Mouse (Mus musculus) CD4-positive, CD25-positive, alpha-beta regulatory T cell, adult 4 months (primary cell): ENCODE measurements around the gene Slc6a9. TPM values are rescaled to one million over a fixed set of nuclear protein-coding genes. Genes with fewer than 3 reads are reported as not detected.

Experiments used
- ATAC-seq: one replicate; pipeline ENCODE4 v1.8.0; 2017
- polyA plus RNA-seq, 2 experiments: library from polyadenylated mRNA; unstranded; fragments of 100-300 nt; shearing (Covaris generic); gene quantifications; one replicate each; pipeline ENCODE4 v1.2.1; 2017

The Slc6a9 gene
- polyA plus RNA-seq, 2 experiments from 2014 or later, result 1.0 TPM; not detected in 1

DNA sequence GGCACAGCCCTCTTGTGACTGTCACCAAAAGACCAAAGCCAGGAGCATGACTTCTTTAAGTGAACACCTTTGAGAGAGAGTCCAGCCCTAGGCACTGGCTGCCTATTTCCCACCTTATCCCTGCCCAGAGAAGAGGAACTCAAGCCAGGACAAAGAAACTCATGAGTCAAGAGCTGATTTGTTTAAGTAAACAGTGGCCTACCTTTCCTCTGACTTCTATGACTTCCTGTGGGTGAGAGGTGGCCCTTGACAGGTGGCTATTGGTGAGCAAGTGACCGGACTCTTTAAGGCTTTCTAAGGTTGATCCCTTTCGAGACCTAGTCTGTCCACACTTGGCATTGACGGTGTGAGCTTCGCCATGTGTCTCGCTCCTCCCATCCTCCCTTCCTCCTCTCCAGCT, 6.5 kb downstream of the Slc6a9 start:
- no peak for ATAC-seq

DNA sequence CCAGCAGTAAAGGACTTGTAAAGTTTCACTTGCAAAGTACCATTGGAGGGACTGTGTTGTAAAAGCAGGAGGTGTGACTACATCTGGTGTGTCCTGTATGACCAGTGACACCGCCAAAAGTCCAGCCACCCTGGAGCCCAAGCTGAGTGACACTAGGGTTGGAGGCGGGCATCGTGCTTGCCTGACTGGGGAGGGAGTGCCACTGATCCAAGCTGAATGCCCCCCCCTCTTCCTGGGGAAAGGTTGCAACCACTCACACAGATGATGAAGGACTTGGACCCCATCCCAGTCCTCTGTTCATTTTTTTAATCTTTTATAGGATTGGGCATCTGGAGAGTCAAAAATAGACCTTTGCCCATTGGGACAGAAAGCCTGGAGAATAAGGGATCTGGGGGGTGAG, 7.3 kb downstream of the Slc6a9 start:
- ATAC-seq, result no peak

DNA sequence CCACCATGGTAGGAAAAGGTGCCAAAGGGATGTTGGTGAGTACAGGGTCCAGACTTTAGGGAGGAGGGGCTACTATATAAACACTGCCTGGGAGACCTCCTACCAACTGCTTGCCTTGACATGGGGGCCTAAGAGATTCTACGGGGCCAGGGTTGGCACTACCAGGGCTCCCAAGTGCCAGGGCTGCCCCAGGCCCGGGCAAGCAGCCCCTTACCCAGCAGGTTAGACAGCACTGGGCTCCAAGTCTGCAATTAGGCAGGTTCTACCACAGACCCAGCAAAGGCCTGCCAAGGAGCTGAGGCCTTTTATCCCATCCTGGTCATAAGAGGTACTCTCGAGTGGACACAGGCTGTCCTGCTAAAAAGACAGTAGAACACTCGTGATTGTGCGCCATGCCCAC, 8.8 kb downstream of the Slc6a9 start:
- ATAC-seq, result no peak

DNA sequence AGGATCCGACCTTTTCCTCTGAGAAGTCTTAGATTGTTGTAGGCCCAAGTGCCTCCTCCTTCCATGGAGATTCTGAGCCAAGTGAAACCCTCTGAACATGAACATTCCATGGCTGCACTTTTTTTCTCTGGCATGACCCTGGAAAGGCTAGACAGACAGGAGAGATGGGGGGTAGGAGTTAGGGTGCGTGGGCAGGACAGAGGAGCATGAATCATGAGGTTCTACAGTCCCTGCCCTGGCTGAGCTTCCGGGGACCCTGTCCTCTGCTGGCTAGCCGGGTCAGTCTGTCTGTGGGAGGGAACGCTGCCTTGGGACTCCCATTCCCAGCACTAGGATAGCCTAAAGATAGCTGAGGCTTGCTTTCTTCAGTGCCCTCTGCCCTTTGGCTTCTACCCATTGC, 10.2 kb downstream of the Slc6a9 start:
- ATAC-seq, result no peak

DNA sequence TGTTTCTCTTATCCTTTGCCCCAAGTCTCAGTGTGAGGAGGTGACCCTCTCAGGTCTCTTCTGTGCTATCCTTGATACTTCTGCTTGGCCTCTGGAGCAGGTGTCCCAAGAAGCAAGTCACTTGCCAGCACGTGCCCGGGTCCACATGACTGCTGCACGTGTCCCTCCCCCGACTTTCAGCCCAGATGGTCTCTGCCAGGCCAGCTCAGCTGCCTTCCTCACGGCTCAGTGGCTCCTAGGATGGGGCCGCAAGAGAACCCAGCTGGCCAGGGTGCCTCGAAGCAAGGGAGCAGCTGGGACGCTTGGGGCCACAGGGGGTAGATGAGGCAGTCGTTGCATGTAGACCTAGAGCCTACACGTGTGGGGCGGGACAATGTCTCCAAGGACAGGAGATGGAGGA, 11.0 kb downstream of the Slc6a9 start:
- ATAC-seq, result no peak

DNA sequence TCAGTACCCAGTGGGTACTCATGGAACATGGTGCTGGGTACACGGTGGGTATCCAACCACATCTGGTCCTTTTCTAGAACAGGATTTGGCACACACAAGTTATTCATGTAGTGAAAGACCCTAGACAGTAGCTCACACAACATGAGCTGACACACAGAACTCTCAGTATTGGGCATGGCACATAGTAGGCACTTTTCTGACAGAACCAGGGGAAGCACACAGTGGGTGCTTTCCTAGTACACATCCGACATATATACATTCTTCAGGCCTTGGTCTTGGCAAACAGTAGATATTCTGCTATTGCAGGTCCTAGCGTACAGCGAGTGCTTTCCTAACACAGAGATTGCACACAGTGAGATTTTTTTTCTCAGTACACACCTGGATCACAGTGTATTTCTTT, 12.0 kb downstream of the Slc6a9 start:
- no peak for ATAC-seq

DNA sequence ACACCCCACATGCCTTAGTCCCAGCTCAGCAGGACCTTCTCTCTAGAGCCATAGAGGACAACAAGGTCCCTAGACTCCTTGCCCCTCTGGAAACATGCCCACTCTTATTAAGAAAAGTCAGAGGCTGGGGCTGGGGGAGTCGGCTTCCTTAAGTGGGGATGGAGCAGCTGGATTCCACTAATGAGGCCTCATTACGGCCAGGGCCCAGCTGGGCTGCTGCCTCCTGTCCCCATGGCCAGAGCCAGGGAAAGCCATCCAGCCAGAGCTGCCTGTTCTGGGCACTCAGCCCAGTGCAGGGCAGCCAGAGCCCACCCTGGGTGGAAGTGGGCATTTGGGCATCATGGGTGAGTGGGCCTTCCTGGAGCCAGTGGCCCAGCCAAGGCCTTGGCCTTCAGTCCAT, 12.7 kb downstream of the Slc6a9 start:
- no peak for ATAC-seq

DNA sequence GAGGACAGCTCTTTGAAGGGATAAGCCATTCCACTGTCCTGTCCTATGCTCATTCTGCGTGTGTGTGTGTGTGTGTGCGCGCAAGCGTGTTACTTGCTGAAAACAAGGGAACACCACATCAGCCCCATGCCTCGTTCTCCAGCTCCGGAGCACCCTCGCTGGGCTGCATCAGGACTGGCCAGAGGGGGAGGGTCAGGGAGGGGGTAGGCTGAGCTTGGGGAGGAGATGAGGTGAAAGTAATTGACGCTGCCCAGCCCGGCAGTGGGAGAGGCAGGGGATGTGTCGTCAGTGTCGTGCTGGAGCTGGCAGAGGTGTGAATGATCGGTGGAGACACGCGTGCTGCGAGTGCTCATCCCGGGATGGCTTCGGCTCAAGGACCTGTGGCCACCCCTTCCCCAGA, 14.8 kb downstream of the Slc6a9 start:
- no peak for ATAC-seq

DNA sequence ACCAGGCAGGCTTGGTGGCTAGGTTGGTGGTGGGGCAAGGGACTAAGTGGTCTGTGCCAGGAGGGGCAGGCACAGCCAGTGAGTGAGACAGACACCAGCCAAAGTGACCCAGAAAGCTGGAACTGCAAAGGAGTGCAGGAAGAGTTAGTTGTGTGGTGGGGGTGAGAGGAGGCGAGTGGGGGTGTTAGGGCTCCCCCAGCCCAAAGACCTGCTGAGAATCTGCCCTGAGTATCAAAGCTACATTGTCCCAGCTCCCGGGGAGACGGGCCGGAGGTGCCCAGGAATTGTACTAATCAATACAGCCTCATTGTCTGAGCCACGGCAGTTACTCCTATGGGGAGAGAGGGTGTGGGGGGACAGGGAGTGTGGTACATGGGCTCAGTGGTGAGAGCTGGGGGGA, 15.2 kb downstream of the Slc6a9 start:
- ATAC-seq, result no peak

DNA sequence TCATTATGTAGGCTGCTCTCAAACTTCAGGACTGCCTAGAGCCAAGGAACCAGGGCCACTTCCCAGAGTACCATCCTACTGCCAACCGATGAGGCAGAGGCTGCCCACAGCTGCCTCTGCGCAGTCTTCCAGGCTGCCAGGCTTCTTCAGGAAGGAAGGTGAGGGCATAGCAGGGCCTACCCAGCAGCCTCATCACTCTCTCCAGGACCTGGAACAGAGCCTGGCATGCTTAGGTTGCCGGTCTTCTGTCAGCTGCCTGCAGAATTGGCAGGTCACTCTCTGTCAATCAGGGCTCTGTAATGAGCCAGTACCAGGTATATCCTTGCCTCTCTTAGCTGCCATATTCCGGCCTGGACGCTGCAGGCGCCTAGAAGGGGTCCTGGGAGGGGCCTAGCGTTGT, 15.9 kb downstream of the Slc6a9 start:
- ATAC-seq, result no peak

DNA sequence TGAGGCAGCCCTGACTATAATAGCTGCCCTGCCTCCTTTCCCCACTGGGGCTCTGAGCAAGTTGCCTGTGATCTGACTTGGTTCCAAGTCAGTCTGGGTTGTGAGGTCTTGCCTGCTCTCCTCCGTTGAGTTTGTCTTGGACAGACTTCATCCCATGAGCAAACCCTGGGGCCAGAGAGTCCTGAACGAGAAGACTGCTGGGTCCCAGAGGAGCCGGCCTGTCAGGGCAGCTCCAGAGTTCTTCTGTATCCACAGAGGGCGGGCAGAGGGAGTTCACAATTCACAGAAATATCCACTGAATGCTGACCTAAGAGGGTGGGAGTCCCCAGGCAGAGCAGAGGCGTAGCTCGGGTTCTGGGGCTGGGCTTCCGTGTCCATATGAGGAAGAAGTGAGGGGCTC, 16.6 kb downstream of the Slc6a9 start:
- ATAC-seq, result no peak

DNA sequence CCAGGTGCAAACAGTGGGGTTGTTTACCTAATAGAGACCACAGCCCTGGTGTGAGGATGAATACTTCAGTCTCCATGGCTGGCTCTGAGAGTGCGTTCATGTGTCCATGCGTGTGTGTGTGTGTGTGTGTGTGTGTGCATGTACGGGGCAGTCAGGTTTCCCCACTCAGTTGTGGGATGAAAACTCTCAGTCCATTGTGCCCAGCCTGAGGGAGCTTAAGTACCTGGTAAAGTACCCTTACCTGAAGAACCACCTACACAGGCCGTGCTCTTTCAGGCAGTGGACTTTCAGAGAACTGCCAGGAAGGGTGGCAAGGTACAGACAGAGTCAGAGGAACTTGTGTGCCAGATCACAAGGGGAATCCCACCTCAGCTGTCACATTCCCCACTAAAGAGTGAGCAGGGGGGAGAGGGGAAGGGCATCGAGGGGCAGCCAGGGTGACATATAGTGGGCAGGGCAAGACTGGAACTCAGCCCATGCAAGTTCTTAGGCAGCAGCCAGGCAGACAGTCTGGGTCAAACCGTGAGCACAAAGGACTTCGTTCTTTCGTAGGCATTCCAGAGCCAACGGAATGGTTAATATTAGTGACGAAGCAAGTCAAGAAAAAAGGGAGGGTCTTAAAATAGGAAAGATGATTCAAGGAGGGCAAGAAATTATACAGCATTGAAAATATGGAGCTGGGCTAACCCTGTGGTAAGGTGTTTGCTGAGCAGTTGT, 18.0 kb downstream of the Slc6a9 start:
- no peak for ATAC-seq

DNA sequence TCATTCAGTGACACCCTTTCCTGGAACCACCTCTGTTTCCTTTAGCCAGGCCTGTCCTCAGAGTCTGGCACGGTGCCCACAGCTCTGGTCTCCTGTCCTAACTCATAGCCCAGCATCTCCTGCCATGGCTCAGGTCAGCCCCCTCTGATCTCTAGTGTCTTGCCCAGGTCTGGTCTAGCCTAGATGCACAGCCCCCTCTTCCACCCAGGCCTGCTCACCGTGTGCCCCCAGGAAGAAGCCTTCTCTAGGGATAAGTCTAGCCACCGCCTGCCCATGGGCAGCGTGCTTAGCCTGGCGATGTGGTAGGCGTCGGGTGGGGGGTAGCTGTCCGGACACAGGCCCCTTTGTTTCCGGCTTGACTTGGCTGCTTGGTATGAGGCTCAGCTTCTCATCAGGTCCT, 20.8 kb downstream of the Slc6a9 start:
- no peak for ATAC-seq

DNA sequence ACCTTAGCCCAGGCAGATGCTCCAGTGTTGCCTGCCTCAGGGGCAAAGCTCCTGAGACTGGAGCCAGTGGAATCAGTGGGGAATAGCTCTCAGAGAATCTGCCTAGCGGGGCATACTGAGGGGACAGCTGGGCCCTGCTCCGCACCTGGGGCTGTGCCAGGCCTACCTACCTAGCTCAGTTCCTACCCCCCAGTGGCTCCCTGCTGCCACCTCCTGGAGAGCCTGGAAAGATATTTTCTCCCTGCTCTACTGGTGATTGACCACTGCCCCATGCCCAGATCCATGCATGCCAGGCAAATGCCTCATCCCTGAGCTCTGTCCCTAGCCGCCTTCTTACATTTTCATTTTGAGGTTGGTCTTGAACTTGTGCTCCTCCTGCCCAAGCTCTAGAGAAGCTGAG, 24.5 kb downstream of the Slc6a9 start:
- no peak for ATAC-seq

DNA sequence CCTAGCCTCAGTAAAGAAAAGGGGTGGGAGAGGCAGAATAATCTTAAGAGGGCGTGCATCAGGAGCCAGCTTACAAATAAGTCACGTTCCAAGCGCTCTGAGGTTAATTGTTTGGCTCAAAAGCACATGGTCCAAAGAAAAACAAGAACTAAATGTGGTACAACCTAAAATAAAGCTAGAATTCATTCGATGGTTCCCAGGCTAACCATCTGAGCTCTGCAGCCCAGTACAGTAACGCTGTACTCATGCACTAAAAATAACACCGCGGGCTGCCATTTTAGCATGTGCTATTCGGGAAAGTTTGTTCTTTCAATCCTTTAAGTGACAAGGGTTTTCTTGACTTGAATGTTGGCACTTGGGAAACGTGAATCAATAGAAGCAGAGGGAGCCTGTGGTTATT, 26.3 kb downstream of the Slc6a9 start:
- no peak for ATAC-seq

DNA sequence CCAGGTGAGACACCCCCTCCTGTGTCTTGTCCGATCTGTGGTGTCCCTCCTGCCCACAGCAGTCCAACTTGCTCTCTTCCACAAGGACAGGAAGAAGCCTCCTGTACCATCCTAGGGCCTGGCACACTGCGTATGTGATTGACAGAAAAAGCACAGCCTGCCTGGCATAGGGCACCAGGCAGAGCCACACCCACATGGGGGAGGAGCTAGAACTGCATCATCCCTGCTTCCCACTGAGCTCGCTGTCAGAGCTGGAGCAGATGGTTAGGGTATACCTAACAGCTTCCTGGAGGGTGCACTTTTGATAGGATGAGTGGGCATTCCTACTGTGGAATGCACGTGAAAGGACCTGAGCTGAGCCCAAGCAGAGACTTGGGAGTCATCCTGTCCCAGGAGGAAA, 28.5 kb downstream of the Slc6a9 start:
- no peak for ATAC-seq

DNA sequence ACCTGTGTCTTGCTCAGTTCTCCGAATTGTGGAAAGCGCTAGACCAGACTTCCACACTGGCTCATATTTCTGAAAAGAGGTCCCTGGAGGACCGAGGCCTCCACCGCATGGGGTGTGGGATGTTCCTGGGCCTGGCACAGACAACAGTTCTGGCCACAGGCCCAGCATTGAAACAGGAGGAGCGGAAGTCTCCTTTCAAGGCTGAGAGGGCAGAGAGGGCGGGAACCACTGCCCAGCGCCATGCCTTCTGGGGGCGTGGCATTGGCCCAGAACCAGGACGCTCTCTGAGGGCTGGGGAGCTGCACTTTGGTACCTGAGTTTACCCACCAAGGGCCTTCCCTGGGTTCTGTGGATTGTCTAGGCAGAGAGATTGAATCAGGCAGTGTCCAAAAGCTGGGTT, 31.8 kb downstream of the Slc6a9 start:
- ATAC-seq, result no peak

DNA sequence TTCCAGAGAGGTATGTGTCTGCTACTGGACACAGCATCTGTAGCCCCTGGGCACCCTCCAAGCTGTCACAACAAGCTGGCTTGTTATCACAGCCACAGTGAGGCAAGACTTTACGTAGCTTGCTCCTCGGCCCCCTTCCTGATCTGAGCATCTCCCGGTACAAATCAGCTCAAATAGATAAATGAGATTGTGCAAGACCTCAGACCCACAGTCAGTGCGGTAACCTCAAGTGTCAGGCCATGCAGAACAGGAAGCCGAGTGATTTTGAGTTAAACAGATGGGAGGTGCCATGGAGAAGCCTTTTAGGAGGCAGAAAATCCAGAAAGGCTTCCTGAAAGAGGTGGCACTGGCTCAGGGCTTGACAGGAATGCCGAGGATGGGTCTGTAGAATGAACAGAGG, 32.7 kb downstream of the Slc6a9 start:
- ATAC-seq, result no peak

DNA sequence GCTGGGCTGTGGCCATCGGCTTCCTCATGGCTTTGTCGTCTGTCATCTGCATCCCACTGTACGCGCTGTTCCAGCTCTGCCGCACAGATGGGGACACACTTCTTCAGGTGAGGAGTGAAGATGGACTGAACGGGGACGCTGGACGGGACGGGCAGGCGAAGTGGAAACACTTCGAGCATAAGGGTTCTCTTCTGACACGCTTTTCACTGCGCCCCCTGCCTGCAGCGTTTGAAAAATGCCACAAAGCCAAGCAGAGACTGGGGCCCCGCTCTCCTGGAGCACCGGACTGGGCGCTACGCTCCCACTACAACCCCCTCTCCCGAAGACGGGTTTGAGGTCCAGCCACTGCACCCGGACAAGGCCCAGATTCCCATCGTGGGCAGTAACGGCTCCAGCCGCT, 33.5 kb downstream of the Slc6a9 start:
- ATAC-seq, result no peak

DNA sequence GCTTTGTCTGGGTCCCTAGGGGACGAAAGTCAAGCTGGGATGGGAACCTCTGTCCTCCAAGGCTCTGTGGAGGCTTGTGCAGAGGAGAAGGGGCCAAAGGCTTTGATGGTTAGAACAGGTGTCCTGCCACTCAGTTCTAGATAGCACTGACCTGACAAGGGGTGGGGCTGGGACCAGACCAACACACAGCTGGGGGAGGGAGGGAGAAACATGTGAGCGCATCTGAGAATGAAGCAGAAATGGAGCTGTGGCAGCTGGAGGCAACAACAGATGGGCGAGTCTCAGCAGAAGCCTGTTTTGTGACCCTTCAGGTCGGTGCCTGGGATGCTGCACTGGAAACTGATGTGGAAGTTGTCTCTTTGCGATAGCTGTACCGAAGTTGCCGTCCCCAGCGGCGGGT, 35.0 kb downstream of the Slc6a9 start:
- ATAC-seq, result no peak

DNA sequence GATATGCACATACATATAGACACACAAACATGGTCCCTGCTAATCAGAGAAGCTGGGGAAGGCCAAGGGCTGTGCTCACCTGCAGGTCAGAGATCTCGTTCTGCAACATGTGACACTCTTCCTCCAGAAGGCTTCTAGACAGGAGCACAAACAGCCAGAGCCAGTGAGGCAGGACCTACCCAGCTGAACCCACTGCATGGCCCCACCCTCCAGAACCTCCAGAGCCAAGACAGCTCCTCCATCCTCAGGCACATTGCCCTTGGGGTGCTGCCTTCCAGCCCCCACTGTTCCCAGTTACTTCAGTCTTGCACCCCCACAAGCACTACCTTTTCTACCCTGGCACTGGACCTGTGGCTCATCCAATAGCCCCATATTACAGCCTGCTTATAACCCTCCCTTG, 36.1 kb downstream of the Slc6a9 start:
- no peak for ATAC-seq

DNA sequence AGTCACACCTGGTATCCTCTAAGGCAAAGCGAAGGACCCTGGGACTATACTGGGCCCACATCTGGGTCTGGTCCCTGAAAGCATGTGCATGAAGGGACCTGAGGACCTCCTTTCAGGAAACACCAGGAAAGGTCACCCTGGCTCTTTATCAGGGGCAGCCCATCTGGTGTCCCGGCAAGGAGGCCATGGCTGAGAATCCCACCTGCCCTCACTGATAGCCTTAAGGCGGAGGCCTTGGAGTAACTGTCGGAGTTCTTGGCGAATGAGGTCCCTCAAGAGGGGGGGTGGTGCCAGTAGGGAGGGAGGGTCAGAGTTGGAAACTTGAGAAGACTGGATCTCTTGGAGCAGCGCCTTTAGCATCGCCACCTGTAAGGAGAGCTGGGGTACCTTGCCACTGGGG, 37.5 kb downstream of the Slc6a9 start:
- ATAC-seq, result no peak

DNA sequence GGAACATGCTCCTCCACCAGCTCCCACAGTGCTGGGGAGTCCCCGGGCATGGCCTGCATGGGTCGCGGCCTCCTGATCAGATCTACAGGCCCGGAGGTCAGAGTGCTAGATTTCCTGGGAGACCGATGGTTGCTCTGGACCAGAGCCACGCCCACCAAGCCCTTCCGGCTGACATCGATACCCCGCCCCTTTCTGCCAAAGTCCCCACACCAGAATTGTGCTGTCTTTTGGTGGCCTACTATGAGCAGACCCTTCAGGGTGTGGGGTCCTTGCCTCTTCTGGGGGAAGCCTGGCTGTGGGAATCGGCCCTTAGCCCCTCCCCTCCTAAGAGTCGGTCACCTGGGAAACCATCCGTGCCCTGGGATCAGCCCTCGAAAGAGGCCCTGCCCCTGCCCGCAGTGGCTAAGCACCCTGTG, 38.2 kb downstream of the Slc6a9 start, which contains the start of gene Ccdc24:
Gene Ccdc24 (minus strand): TSS at position 87 of the 416 bp plus-strand sequence.
- ATAC-seq, result no peak

DNA sequence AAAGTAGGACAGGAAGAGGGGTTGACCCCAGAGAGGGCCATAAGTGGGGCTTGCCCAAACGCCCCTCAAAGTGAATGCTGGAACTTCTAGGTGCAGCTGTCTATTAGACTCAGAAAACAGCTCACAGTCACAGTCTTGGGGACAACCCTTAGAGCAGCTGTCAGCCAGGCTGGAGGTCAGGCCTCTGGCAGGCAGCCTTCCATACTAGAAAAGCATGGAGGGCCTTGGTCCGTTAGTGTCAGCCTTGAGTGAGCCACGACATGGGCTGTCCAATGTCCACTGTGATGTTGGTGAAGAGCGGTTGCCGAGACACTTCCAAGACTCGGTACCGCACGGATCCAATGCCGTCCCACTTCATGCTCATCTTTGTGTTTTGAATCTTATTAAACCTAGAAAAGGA, 39.3 kb downstream of the Slc6a9 start:
- no peak for ATAC-seq

DNA sequence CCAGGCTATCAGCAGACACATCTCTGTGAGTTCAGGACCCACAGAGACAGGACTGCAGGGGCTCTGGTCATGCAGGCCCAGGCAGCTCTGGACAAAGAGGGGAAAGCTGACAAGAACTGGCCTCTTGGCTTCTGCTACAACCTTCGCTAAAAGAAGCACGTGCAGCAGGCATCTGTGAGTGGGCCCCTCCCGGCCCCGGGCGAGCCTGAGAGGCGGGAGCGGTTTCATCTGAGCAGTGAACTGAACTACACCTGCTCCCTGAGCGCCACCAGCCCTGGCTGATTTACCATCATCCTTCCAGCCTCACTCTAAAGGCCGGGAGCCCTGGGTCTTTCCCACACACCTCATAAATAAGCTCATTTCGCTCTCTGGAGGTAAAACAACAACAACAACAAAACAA, 44.0 kb downstream of the Slc6a9 start:
- ATAC-seq, result no peak
